Mouse (Mus musculus) spleen, adult 2 months (tissue): ENCODE results near the gene Lpin1.

ENCODE experiments used
- CTCF ChIP-seq: fragments of 200-500 bp; IDR thresholded peaks from 2 replicates; pipeline ENCODE4 v1.5.1; 2011; ENCODE audit warnings: mild to moderate bottlenecking, inconsistent platforms; ENCODE audit not compliant: insufficient read depth, insufficient read length, insufficient replicate concordance; ENCODE audit errors: extremely low read depth
- POLR2A ChIP-seq: fragments of 200-500 bp; IDR thresholded peaks from 2 replicates; pipeline ENCODE4 v1.6.1; 2011; ENCODE audit warnings: low read depth, low read length, inconsistent platforms

DNA sequence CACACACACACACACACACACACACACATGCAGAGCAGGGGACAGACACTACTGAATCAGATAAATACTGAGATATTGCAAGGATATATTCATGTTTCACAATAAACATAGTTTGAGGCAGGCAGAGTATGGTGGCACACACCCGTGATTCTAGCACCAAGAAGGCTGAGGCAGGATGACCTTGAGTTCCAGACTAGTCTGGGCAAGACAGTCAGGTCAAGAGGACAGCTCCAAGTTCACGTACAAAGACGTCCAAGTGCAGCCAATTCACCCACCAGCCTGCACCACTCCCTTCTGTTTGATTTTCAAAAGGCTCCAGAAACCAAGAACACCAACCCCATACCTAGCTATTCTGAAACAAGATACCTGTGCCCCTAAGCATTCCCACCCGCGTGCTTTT, 23.0 kb downstream of the Lpin1 start:
- TF ChIP-seq POLR2A (no peak), CTCF (no peak)
